Mouse (Mus musculus) embryo, embryonic 9.5 days (tissue): Measurements from ENCODE around the gene Cdh10.
A peak's percentile ranks its signal among the peaks of the same experiment; 100 is the strongest.

Experiments
- DNase-seq: peaks from one replicate; pipeline ENCODE4 v3.0.0-alpha.2; 2017; ENCODE audit errors: extremely low spot score

Cdh10 gene

GRCm38 (mm10) chr15:18818185-18818973, at the start of gene Cdh10:
Cdh10 (plus strand) TSS chr15:18818947.
- peak; percentile 71 for DNase-seq

DNA sequence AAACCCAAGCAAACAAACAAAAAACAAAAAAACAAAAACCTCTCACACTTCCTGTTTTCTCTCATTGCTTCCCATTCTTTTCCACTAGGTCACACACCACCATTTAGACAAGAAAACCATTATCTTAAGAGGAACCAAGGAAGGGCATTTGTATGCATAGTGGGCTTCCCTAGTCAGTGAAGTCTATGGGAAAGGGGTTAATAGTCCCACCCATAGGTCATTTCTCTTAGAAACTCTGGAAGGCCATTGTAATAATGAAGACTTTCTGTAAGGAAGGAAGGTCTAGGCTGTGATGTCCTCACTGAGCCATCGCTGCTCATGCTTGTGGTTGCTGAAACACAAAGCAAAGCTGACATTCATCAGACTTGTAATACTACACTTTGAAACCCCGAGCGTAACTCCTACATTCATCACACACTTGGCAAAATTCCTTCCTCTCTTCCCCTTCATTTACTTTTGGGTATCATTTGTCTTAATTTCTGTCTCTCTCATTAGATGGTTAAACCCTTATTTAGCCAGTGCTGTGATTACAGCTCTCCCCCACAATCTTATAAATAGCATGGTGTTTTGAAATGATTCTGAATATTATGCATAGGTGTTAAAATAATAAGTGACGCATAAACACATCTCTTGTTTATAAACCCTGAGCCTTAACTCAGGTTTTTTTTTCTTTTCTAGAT, 9.5 kb upstream of the Cdh10 start:
- no peak for DNase-seq

- DNase-seq = no peak
Observed at GRCm38 (mm10) chr15:18817707-18818106, 1.0 kb upstream of the Cdh10 start.

- no peak for DNase-seq
Observed at GRCm38 (mm10) chr15:18820226-18820625, 1.5 kb downstream of the Cdh10 start.

DNA sequence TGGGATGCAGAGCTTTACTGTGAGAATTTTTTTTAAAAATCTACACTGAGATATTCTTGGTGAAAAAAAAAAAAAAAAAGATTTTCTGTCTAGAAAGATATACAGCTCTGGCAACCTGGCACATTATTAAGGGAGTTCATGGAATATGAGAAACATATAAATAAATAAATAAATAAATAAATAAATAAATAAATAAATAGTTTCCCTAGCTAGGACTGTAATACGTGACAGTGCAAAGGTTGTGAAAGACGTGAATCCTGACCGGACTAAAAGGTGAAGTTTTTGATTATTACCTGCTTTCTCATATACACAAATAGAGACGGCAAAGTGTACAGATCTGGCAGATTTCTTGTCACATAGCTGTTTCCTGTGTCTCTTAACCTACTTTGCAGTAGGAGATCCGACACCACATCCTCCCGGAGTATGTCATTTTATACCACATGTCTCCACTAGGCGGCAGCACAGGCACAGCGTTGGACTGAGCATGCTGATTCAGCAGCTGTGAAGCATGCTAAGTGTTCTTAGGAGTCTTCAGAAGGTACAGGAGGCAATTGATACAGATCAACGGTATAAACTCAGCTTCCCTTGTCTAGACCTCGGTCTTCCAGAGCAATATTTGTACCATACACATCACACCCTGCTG, 2.5 kb downstream of the Cdh10 start:
- DNase-seq = peak; percentile 87

- DNase-seq = no peak
Observed at GRCm38 (mm10) chr15:18823420-18823819, 4.7 kb downstream of the Cdh10 start.

DNA sequence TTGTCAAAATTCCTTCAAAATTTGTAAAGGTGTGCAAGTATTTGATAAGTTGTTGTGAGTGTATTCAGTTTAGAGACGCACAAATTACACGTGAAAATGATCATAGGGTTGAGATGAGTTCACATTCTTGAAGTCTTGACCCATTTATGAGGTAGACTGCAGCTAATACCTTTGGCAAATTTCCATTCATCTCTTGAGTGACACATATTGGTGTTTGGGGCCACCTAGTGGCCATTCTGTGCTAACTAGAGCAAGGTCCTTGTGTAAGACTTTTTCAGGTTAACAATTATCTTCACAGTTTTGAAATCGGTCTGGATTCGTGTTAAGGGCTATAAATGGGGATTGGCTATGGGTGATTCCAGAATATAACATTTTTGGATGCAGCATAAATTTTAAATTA, 13.5 kb downstream of the Cdh10 start:
- peak; percentile 49 for DNase-seq

GRCm38 (mm10) chr15:18841769-18842168, 23.0 kb downstream of the Cdh10 start:
- no peak for DNase-seq

DNA sequence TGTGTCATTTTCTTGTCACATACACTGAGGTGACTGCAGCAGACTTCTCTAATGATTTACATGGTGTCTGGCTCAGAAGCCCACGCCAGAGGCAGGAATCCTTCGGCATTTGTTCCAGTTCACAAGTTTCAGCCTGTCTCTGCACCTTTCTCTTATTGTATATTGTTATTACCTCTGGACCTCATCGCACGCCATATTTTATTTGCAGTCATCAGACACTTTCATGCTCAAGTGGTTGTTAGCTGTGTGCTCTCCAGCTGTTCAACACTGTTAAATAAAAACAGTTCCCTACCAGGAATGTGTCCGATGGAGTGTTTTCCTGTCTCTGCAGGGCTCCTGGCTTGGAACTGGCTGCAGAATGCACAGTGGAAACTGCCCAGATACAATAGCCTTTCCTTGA, 26.1 kb downstream of the Cdh10 start:
- DNase-seq = no peak

DNA sequence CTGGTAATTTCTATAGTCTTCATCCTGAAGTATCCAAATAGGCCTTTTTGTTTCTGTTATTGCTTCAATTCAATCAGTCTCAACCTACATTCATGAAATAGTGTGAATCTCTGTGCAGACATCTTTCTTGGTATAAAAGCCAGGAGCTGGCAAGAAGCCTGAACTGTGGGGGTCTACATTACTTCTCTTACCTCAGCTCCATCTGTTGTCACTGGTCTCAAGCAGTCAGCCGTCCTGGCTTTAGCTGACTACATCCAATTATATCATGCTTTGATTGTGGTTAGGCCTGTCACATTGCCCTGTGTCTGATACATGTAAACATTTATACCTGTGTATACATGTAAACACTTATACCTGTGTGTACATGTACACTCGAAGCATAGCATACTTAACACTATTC, 31.8 kb downstream of the Cdh10 start:
- no peak for DNase-seq

DNA sequence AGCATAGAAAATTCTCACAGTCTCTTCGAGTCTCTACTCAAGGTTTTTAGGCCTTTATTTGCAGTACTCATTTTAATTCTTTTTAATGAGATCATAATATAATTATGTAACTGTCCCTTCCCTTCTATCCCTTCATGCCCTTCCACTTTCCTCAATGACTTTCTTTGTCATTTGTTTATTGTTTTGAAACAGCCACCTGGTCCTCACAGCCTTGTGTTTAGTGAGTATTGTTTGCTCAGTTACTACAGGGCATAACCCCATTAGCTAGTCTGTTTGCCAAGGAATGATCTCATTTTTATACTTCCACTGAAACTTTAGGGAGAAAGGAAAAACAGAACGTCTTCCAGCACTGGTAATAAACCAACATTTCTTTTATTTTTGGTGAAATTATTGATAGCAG, 39.4 kb downstream of the Cdh10 start:
- DNase-seq = no peak

GRCm38 (mm10) chr15:18869871-18870270, 51.1 kb downstream of the Cdh10 start:
- no peak for DNase-seq

DNA sequence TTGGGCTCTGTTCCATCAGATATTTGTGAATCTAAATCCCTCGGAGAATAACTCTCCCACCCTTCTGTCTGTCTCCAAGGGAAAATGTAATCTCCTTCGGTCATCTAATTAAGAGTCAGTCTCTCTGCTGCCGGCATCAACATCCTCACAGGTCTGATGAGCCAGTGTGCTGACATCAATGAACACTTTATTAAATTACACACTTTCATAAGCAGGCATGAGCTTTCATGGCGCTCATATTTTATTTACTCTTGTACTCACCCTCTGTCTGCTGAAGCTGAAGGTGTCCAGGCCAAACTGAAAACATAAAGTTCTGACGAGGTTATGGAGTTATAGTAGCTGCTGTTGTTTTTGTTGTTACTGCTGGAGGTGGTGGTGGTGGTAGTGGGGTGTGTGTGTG, 62.7 kb downstream of the Cdh10 start:
- no peak for DNase-seq

DNA sequence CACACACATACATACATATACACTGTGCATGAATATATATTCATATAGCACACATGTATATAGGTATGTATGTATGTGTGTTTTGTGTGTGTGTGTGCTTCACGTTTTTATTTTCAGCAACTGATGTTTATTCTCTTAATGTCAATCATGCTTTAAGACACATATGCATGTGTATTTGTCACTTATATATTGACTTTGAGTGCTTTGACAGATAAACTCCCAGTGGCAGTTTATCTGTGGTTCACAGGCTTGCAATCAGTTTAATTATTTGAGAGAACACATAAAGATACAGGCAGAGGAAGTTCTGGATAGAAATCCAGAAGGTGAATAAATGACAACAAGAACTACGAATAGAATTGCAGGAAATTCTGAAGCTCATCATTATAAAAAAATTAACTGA, 67.9 kb downstream of the Cdh10 start:
- no peak for DNase-seq

- no peak for DNase-seq
Observed at GRCm38 (mm10) chr15:18888912-18889311, 70.2 kb downstream of the Cdh10 start.

DNA sequence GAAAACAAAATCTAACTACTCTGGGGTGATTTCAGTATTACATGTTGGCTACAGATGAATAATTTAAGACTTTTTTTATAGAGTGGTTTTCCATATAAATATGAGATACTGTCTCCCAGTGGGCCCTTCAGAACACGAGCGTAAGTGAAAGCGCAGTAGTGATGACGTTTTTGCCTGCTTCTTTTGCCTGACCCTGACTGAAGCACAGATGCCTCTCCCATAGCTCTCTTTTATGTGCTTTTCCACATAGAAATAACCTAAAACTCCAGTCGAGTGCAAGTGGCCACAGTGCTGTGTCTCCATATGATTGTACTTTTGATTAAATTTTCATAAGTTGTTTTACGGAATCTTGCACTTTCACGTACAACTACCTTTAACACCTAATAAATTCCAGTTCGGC, 71.6 kb downstream of the Cdh10 start:
- DNase-seq = no peak

GRCm38 (mm10) chr15:18900776-18901175, 82.0 kb downstream of the Cdh10 start:
- no peak for DNase-seq

DNA sequence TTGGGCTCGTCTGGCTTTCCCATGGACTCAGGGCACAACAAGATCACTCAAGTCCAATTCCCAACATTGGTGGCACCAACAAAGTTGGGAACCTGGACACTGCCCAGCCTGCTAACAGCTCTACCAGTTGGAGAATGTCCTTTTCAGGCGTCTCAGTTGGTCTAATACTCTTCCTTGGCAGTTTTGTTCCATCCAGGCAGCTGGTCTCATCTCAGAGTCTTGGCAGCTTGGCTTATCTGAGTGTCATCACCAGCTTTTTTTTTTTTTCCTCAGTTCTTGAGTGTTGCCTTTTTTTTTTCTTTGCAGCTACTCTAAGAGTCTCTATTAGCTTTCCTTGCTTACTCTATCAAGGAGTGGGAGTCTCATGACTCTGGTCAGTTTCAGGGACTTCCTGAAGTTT, 85.4 kb downstream of the Cdh10 start:
- DNase-seq = no peak

DNA sequence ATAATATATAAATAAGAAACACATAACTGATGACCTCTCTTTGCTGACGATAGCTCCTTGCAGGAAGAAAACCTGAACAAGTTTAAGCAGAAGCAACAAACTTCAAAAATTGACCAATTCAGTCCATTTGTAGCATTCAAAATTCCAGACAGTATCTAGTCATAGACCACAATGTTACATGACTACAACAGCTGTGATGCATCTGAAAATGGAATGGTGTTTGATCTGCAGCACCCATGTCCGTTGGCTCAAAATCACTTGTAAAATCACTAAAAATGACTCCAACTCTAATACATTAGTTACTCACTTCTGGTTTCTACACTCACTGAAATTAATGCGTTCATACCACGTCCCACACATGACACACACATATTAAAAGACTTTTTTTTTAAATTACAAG, 91.9 kb downstream of the Cdh10 start:
- no peak for DNase-seq

DNA sequence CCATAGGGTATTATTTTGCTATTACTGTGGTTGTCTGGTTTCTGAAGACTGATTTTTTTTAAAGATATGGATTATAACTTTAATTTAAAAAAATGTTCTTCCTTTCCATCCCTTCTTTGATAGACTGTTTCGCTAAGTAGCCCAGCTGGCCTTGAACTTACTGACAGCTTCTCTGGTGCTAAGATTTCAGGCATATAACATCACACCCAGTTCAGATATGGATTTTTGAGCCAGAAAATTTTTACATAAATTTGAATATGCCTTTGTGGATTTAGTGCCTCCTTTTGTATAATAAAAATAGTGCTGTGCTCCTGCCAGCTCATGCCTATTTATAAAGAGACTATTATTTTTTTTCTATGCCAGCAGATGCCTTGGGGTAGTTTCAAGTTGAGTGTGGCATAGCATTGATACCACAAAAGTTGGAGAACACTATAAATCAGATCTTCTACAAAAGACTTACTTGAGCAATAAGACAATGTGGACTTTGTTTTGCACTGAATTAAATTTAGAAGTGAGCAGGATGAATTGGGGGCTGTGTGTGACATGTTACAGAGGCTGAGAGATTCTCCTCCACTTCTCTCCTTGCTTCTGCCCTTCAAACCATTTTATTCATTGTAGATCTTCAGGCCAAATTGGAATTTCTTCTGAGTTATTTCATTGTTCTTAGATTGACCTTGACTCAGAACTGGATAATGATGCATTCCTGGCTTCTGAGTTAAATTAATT, 106.8 kb downstream of the Cdh10 start:
- no peak for DNase-seq

DNA sequence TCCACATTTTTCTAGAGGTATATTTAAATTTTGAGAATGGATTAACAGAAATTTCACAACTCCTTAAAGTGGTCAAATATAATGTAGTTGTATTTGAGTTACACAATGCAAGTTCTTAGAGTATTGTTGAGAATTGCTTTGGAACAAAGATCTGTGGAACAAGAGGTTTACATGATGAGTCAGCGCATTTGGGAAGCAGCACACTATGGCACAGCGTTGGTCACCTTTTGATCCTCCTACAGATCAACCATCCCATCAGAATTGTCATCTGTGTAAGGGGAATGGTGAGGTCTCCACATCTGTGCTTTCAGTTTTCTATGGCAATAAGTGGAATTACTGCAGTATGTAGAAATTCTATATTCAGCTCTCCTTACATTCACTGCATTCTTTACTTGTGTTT, 108.2 kb downstream of the Cdh10 start:
- no peak for DNase-seq

GRCm38 (mm10) chr15:18952266-18952665, 133.5 kb downstream of the Cdh10 start:
- no peak for DNase-seq
